Mouse (Mus musculus): ENCODE measurements around the gene Hnrnpa0. TPM values are rescaled to one million over a fixed set of nuclear protein-coding genes. Genes with fewer than 3 reads are reported as not detected.

The Hnrnpa0 gene
- polyA plus RNA-seq (2015; fragmentation: Nextera tagmentation; extraction: Ambion mirVana) = 53.7 and 56.0 TPM in 2 replicates

DNA sequence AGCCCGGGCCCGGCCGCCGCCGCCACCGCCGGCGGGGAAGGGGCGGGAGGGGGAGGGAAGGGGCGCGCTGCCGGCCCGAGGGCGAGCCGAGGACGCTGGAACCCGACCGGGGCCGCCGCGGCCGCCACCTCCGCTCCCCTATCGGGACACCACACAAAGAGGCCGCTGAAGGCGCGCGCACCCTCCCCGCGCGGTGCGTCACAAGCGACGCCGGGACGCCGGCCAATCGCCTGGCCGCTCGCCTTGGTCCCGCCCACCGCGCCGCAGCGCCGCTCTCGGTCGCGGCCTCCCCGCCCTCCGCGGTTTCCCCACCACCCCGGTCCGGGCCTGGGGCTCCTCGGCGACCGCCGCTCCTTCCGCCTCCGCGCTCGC lies at the start of gene Hnrnpa0:
Gene Hnrnpa0 (minus strand): TSS at position 161 of the 372 bp plus-strand sequence.
- Histone ChIP-seq H3K4me2 (peak within 1 kb of the TSS; percentile 85), H3K9ac (peak within 1 kb of the TSS; percentile 100), H3K4me1 (replicated peaks) (peaks cover 39% of the 10 kb centered on the region), H3K9me3 (no peaks in the 10 kb centered on the region), H3K4me3 (peak within 1 kb of the TSS; percentile 99), H3K27ac (replicated peaks) (peak within 1 kb of the TSS; percentile 100), H3K36me3 (0 out of 2 replicates have a peak, but pooled peaks cover 7% of the 10 kb centered on the region), H3K27me3 (no peaks in the 10 kb centered on the region)
- WGBS = 1% methylated on average over 32 of the region's 62 CpGs
- peak; percentile 96 for ATAC-seq (ENCODE audit: low read depth)

DNA sequence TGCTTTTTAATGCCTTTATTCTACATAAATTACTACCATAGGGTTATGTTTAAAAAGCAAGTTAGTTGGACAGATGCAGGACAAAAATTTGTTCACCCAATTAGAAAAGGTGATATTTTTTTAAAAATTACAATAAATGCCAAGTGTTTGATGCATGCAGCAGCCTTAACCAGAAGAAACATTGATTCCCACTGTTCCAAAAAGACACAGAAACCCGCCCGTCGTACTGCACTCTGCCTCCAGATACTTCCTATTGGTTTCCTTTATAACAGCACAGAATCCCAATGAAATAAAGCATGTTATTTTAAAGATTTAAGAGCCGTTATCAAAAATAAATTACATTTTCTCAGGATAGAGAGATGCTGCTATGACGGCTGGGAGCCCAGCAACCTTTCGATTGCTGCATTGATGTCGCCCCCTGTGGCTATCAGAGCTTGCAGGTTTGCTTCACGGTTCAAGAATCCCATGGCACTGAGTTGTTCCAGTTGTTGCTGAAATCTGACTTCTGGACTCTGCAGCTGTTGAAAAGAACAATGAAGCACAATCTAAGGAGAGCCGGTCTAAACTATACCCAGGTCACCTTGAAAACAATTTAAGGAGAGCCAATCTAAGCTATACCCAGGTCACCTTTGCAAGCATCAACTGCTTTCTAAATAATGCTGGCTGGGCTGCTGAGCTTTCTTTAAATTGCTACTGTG lies 49.3 kb upstream of the Hnrnpa0 start:
- no peak overlapping the region for H3K27ac ChIP-seq (replicated peaks)
- H3K9ac ChIP-seq = no peak overlapping the region
- 86% methylated on average over 9 of the region's 9 CpGs for WGBS
- no peaks in the 10 kb centered on the region for H3K9me3 ChIP-seq
- peaks cover 75% of the 10 kb centered on the region for H3K36me3 ChIP-seq
- no peak for ATAC-seq (ENCODE audit: low read depth)
- no peak overlapping the region for H3K4me2 ChIP-seq
- H3K4me1 ChIP-seq (replicated peaks) = no peaks in the 10 kb centered on the region
- H3K4me3 ChIP-seq = no peak overlapping the region
- H3K27me3 ChIP-seq = no peaks in the 10 kb centered on the region

DNA sequence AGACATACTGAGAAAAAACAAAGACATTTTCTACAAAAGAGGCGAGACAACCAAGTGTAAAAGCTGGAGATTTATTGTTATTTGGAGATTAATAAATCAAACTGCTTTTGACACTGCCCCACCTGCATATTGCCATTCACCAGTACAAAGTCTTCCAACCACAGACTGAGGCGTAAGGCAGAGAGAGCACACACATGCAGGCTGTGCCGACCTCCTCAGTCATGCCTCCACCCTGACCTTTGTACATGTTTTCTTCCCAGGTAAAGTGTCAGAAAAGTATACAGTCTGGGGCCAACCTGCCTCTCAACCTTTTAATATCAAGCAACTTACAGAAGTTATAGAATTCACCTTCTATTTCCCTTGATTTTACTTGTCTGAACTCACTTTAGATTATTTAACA lies 47.7 kb upstream of the Hnrnpa0 start:
- H3K4me1 ChIP-seq (replicated peaks) = no peaks in the 10 kb centered on the region
- H3K9me3 ChIP-seq = no peaks in the 10 kb centered on the region
- no peak overlapping the region for H3K4me2 ChIP-seq
- H3K27ac ChIP-seq (replicated peaks) = no peak overlapping the region
- no peak overlapping the region for H3K9ac ChIP-seq
- H3K36me3 ChIP-seq = peaks cover 77% of the 10 kb centered on the region
- no peaks in the 10 kb centered on the region for H3K27me3 ChIP-seq
- H3K4me3 ChIP-seq = no peak overlapping the region
- 85% methylated on average over 3 of the region's 3 CpGs for WGBS
- ATAC-seq (ENCODE audit: low read depth) = no peak

DNA sequence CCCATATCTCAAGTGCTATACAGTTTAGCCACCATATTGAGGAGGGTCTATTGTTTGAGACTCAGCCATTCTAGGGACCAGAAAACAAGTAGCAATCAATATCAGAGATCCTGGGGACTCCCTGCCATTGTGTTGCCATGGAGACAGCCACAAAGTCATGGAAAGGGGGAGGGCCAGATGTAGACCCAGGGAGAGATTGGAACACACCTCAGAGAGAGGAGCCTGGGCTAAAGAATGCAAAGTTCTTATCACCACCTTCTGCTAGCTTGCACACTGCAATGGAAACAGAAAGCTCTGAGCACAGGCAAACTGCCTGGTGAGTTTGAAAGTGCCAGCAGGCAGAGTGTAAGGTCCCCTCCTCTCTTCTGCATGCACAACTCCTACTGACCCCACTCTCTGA lies 39.8 kb upstream of the Hnrnpa0 start:
- Histone ChIP-seq H3K27me3 (no peaks in the 10 kb centered on the region), H3K27ac (replicated peaks) (no peak overlapping the region), H3K36me3 (peaks cover 35% of the 10 kb centered on the region), H3K9ac (no peak overlapping the region), H3K4me2 (no peak overlapping the region), H3K4me1 (replicated peaks) (peaks cover 6% of the 10 kb centered on the region; the same call in 1 of the 2 replicates), H3K9me3 (no peaks in the 10 kb centered on the region), H3K4me3 (no peak overlapping the region)
- no peak for ATAC-seq (ENCODE audit: low read depth)

DNA sequence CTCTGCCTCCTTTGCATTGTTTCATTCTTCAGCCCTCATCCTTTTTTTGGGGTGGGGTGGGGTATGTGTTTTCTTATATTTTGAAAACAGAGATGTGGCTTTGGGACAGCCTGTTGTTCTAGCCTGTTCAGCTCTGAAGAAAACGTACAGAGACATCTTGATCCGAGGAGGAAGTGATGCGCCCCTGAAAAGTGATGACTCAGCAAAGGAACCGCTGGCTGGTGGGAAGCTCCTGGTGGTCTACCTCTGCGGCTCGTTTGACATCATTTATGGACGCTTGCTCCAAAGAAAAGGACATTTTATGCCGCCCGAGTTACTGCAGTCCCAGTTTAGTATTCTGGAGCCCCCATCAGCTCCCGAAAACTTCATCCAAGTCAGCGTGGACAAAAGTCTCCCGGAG lies 35.0 kb upstream of the Hnrnpa0 start:
- Histone ChIP-seq H3K27me3 (no peaks in the 10 kb centered on the region), H3K9me3 (0 out of 2 replicates have a peak, but pooled peaks cover 7% of the 10 kb centered on the region), H3K36me3 (peaks cover 55% of the 10 kb centered on the region), H3K4me1 (replicated peaks) (peaks cover 7% of the 10 kb centered on the region), H3K4me3 (no peak overlapping the region), H3K9ac (no peak overlapping the region), H3K4me2 (no peak overlapping the region), H3K27ac (replicated peaks) (no peak overlapping the region)
- 90% methylated on average over 12 of the region's 12 CpGs for WGBS
- ATAC-seq (ENCODE audit: low read depth) = no peak

DNA sequence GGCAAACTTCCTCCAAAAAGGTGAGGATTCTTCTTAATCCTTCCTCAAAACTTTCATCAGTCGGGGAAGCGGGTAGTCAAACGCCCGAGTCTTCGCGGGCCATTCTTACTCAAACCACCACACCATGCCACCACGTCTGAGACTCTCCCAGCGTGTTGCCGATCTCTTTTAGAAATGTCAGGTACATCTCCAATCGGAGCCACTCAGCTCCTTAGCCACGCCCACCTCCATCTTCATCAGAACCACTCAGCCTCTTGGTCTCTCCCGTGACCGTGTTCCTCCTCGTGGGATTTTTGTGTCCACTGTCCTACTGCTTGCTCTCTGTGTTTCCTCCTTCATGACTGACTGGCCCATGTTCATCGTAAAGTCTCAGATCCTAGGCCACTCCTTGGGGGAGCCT lies 32.4 kb upstream of the Hnrnpa0 start:
- no peak overlapping the region for H3K4me2 ChIP-seq
- H3K4me3 ChIP-seq = no peak overlapping the region
- H3K27me3 ChIP-seq = no peaks in the 10 kb centered on the region
- H3K9ac ChIP-seq = no peak overlapping the region
- ATAC-seq (ENCODE audit: low read depth) = no peak
- H3K9me3 ChIP-seq = 0 out of 2 replicates have a peak, but pooled peaks cover 7% of the 10 kb centered on the region
- H3K4me1 ChIP-seq (replicated peaks) = peaks cover 11% of the 10 kb centered on the region
- peaks cover 53% of the 10 kb centered on the region for H3K36me3 ChIP-seq
- 96% methylated on average over 15 of the region's 15 CpGs for WGBS
- no peak overlapping the region for H3K27ac ChIP-seq (replicated peaks)

DNA sequence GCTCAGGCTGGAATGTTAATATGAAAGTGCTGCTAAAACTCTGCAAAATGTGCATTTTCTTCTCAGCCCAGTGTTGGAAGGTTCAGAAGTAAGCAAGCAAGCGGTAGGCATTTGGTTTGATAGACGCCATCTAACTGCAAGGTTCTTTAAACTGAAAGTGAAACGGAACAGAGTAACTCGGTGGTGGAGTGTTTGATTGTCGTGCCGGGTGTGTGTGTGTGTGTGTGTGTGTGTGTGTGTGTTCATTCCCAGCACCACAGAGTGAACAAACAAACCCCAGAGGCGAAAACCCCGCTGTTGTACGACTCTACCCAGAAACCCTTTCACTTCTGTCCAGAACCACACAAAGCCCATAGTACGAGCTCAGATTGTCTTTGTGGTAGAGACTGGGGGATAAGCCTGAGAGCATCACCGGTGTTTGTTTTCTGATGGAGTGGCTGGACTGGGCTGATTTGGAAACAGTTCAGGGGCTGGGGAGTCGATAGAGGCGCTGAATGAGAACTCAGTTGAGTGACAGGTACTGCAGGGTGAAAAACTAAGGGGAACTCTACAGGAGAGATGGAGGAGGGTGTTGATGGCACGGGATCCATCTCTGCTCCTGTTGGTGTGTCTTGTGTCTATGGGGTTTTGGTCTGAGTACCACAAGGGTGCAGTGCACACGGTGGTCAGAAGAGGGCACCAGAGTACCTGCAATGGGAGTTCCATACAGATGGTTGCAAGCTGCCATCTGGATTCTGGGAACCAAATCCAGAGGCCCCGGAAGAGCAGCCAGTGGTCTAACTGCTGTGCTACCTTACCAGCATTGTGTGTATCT lies 29.9 kb upstream of the Hnrnpa0 start:
- H3K9me3 ChIP-seq = 0 out of 2 replicates have a peak, but pooled peaks cover 7% of the 10 kb centered on the region
- peak; percentile 60 for ATAC-seq (ENCODE audit: low read depth)
- H3K27me3 ChIP-seq = no peaks in the 10 kb centered on the region
- peak overlapping the region; percentile 89 for H3K4me3 ChIP-seq
- peak overlapping the region; percentile 91 for H3K9ac ChIP-seq
- H3K4me2 ChIP-seq = peak overlapping the region; percentile 91
- 11% methylated on average over 16 of the region's 16 CpGs for WGBS
- H3K4me1 ChIP-seq (replicated peaks) = peaks cover 11% of the 10 kb centered on the region
- peak overlapping the region; percentile 74 for H3K27ac ChIP-seq (replicated peaks)
- H3K36me3 ChIP-seq = peaks cover 36% of the 10 kb centered on the region

DNA sequence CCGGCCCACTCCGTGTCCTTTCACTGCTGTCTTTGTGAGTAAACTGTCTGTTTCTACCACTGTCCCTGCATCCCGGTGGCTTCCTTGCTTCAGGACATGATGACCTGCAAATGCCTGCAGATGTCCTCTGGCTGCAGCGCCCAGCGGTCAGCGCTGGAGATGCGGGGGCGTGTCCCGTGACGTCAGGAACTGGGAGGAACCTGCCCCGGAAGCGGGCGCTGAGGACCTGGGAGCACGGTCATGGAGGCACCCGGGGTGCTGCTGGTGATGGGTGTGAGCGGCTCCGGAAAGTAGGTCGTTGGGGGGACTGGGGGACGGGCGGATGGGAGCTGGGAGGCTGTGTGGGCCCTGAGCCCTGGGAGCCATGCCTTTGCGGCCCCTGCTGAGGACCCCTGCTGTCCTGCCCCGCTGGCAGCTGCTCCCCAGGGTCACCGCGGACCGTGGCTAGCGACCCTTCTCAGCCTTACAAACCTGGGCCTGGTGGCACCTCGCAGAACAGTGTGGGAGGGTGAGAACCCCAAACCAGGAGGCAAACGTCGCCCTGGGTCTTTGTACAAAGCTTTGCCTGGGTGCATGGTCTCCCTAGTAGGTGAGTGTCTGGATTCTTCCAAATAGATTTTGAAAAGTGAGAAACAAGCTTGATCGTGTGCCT lies 29.2 kb upstream of the Hnrnpa0 start, which contains the start of gene Idnk:
Gene Idnk (plus strand): TSS at position 203 of the 652 bp plus-strand sequence.
- Histone ChIP-seq H3K4me2 (peak within 1 kb of the TSS; percentile 91), H3K9ac (peak within 1 kb of the TSS; percentile 91), H3K9me3 (0 out of 2 replicates have a peak, but pooled peaks cover 7% of the 10 kb centered on the region), H3K27ac (replicated peaks) (peak within 1 kb of the TSS; percentile 74), H3K27me3 (no peaks in the 10 kb centered on the region), H3K4me3 (peak within 1 kb of the TSS; percentile 89), H3K36me3 (peaks cover 30% of the 10 kb centered on the region), H3K4me1 (replicated peaks) (peaks cover 11% of the 10 kb centered on the region)
- peak; percentile 91 for ATAC-seq (ENCODE audit: low read depth)
- WGBS = under 1% methylated on average over 30 of the region's 30 CpGs

DNA sequence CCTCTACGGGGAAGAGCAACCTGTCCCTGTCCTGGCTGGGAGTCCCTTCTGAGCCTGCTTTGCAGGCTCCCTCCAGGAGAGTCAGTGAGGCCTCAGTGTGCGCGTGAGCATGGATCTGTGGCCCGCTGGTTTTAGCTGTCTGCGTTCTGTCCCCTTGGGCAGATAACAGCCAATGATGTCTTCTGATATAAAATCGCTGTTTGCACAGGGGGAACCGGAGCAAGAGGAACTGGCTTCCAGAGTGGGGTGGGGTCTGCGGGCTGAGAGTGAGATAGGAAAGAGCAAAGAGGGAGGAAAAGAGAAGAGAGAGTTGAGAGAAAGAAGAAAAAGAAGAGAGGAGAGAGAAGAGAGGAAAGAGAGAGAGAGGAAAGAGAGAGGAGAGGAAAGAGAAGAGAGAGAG lies 28.7 kb upstream of the Hnrnpa0 start:
- Histone ChIP-seq H3K9ac (peak overlapping the region; percentile 91), H3K9me3 (0 out of 2 replicates have a peak, but pooled peaks cover 7% of the 10 kb centered on the region), H3K36me3 (peaks cover 25% of the 10 kb centered on the region), H3K4me1 (replicated peaks) (peaks cover 11% of the 10 kb centered on the region), H3K27me3 (no peaks in the 10 kb centered on the region), H3K4me2 (peak overlapping the region; percentile 91), H3K27ac (replicated peaks) (peak overlapping the region; percentile 74), H3K4me3 (peak overlapping the region; percentile 89)
- ATAC-seq (ENCODE audit: low read depth) = peak; percentile 33; the same call in 1 of the 2 replicates
- WGBS = 26% methylated on average over 8 of the region's 8 CpGs

DNA sequence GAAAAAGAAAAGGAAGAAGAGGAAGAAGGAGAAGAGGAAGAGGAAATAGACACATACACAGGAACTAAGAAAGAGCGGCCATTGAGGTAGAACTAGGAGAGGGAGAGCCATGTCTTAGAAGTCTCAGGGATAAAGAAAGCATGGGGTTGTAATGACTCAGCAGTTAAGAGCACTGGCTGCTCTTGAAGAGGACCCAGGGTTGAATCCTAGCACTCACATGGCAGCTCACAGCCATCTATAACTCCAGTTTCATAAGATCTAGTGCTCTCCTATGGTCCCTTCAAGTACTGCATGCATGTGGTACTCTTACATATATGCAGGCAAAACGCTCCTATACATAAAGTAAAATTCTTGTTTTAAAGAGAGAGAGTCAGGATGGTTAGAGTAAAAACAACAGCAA lies 27.7 kb upstream of the Hnrnpa0 start:
- Histone ChIP-seq H3K36me3 (peaks cover 15% of the 10 kb centered on the region), H3K27me3 (no peaks in the 10 kb centered on the region), H3K4me3 (no peak overlapping the region), H3K4me1 (replicated peaks) (peaks cover 11% of the 10 kb centered on the region), H3K9me3 (0 out of 2 replicates have a peak, but pooled peaks cover under 1% of the 10 kb centered on the region), H3K9ac (no peak overlapping the region), H3K27ac (replicated peaks) (no peak overlapping the region), H3K4me2 (no peak overlapping the region)
- ATAC-seq (ENCODE audit: low read depth) = no peak
- WGBS = 92% methylated on average over 2 of the region's 2 CpGs

DNA sequence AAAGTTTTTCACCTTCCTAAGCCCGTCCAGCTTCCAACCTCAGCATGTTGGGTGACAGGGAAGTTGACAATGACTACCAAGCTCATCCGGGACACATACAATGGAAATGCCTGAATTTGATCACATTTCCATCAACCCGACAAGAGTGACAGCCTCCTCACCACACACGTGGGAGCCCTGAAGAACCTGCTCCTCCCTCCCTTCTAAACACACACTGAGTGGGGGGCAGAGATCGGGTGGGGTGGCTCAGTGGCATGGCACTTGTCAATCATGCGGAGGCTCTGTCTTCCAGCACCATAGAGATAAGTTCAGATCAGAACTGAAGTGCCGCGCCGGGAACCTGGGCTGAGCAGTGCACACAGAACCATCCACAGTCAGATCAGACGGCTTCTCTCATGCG lies 22.1 kb upstream of the Hnrnpa0 start:
- H3K4me1 ChIP-seq (replicated peaks) = peaks cover 8% of the 10 kb centered on the region
- H3K27me3 ChIP-seq = no peaks in the 10 kb centered on the region
- no peak overlapping the region for H3K27ac ChIP-seq (replicated peaks)
- ATAC-seq (ENCODE audit: low read depth) = no peak
- H3K4me2 ChIP-seq = no peak overlapping the region
- H3K9me3 ChIP-seq = no peaks in the 10 kb centered on the region
- no peaks in the 10 kb centered on the region for H3K36me3 ChIP-seq
- H3K9ac ChIP-seq = no peak overlapping the region
- 83% methylated on average over 11 of the region's 11 CpGs for WGBS
- H3K4me3 ChIP-seq = no peak overlapping the region

DNA sequence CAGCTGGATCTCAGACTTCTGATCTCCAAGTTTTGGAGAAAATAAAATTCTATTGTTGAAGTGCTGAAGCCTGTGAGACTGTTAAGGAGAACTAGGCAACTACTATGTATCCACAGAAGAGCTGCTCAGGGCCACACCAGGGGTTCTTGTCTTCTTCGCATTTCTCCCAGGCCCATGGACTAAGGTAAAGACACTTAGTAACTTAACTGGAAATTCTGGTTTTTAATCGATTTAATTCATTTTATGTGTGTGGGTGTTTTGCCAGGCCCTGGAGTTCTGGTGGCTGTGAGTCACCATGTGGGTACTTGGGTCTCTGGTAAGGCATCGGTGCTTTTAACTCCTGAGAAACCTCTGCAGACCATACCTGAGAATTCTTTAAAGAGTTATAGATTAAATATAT lies 21.3 kb upstream of the Hnrnpa0 start:
- no peaks in the 10 kb centered on the region for H3K9me3 ChIP-seq
- no peak overlapping the region for H3K27ac ChIP-seq (replicated peaks)
- 84% methylated on average over 3 of the region's 3 CpGs for whole genome bisulfite sequencing
- no peak overlapping the region for H3K4me3 ChIP-seq
- peaks cover 8% of the 10 kb centered on the region for H3K4me1 ChIP-seq (replicated peaks)
- H3K4me2 ChIP-seq = no peak overlapping the region
- no peak for ATAC-seq (ENCODE audit: low read depth)
- H3K27me3 ChIP-seq = no peaks in the 10 kb centered on the region
- no peaks in the 10 kb centered on the region for H3K36me3 ChIP-seq
- H3K9ac ChIP-seq = no peak overlapping the region
